Mouse (Mus musculus) lung, adult 2 months (tissue): ENCODE results near the gene Nfe2l3.

Experiments used
- CTCF ChIP-seq: fragments of 200-500 bp; IDR thresholded peaks from 2 replicates; pipeline ENCODE4 v1.5.1; 2011; ENCODE audit warnings: mild to moderate bottlenecking, low read length, control low read depth; ENCODE audit not compliant: insufficient read depth
- POLR2A ChIP-seq: fragments of 200-500 bp; IDR thresholded peaks from 2 replicates; pipeline ENCODE4 v1.6.1; 2011; ENCODE audit warnings: low read depth, mild to moderate bottlenecking, control low read depth, low read length, borderline replicate concordance; ENCODE audit errors: extremely low read depth

DNA sequence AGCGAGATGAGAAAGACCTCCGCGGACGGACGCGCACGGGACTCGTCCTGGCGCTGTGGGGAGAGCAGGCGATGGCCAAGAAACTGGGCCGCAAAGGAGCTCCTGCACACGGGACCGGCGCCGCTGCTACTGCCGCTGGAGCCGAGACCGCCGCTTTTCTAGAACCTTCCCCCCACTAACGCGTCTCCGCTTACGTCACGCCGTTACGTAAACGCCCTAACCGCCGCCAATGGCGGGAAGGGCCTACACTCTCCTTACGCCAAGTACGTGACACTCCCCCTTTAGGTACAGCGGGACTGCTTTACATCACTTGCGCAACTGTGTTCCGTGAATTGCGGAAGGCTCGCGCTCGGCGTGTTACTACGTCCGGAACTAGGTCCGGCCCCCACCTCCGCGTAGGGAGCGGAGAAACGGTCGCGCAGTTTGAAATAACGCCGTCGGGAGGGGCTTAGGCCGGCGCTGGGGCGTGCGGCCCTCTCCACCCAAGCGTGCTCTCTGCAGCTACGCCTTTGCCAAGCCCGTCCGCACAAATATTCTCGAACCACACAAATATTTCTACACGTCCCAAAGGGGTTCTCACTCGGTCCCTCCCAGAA, 37.3 kb downstream of the Nfe2l3 start, which contains the start of gene Hnrnpa2b1:
- TF ChIP-seq CTCF (no peak), POLR2A (peak; percentile 98)
